Mouse (Mus musculus) neural tube, embryonic 13.5 days (tissue): ENCODE measurements around the gene Inhbc. TPM values are rescaled to one million over a fixed set of nuclear protein-coding genes. Genes with fewer than 3 reads are reported as not detected.
A peak's percentile ranks its signal among the peaks of the same experiment; 100 is the strongest.

ENCODE experiments used
- ATAC-seq: fragments of 200-750 bp; cut with Nextera tagmentation; 2 replicates; pipeline ENCODE4 v1.8.0; 2017; ENCODE audit warnings: low read depth, mild to moderate bottlenecking, moderate TSS enrichment, moderate library complexity
- H3K27ac ChIP-seq: fragments of 300-500 bp; sonication (generic); replicated peaks from 2 replicates; pipeline ENCODE4 v1.5.1; 2015; ENCODE audit warnings: moderate library complexity, mild to moderate bottlenecking, inconsistent platforms
- H3K27me3 ChIP-seq: fragments of 300-500 bp; sonication (generic); 2 replicates; pipeline ENCODE4 v1.6.1; 2015; ENCODE audit warnings: mild to moderate bottlenecking, inconsistent platforms
- H3K36me3 ChIP-seq: fragments of 300-500 bp; sonication (generic); 2 replicates; pipeline ENCODE4 v1.6.1; 2015; ENCODE audit warnings: mild to moderate bottlenecking, inconsistent platforms
- H3K4me1 ChIP-seq: fragments of 300-500 bp; sonication (generic); replicated peaks from 2 replicates; pipeline ENCODE4 v1.6.1; 2015; ENCODE audit warnings: inconsistent platforms
- H3K4me2 ChIP-seq: fragments of 300-500 bp; sonication (generic); 2 replicates; pipeline ENCODE4 v1.6.1; 2015; ENCODE audit warnings: inconsistent platforms, mild to moderate bottlenecking, moderate library complexity
- H3K4me3 ChIP-seq: fragments of 300-500 bp; sonication (generic); 2 replicates; pipeline ENCODE4 v1.5.1; 2015; ENCODE audit warnings: mild to moderate bottlenecking, inconsistent platforms
- H3K9ac ChIP-seq: fragments of 300-500 bp; sonication (generic); 2 replicates; pipeline ENCODE4 v1.6.1; 2015; ENCODE audit warnings: moderate library complexity, mild to moderate bottlenecking, inconsistent platforms
- H3K9me3 ChIP-seq: fragments of 300-500 bp; sonication (generic); 2 replicates; pipeline ENCODE4 v1.6.1; 2016; ENCODE audit warnings: inconsistent platforms
- WGBS: fragments of 180-500 bp; shearing (Covaris S2); methylation state at CpG from one replicate; pipeline ENCODE4 v1.1.7; 2015; 5-methylcytosine and 5-hydroxymethylcytosine counted together
- polyA plus RNA-seq: library from polyadenylated mRNA; unstranded; fragments of >200 nt; fragmentation: Nextera tagmentation; extraction: Ambion mirVana; gene quantifications from 2 replicates; pipeline ENCODE4 v1.2.1, GENCODE M21; 2015

Inhbc gene
- polyA plus RNA-seq: not detected in 2 replicates

GRCm38 (mm10) chr10:127369834-127370820 lies at the start of gene Inhbc:
Gene Inhbc (minus strand): TSS chr10:127370431.
- Histone ChIP-seq H3K36me3 (no peaks in the 10 kb centered on the region), H3K4me3 (no peak within 1 kb of the TSS), H3K4me2 (no peak within 1 kb of the TSS), H3K9ac (no peak within 1 kb of the TSS), H3K9me3 (no peaks in the 10 kb centered on the region), H3K4me1 (no peaks in the 10 kb centered on the region), H3K27me3 (no peaks in the 10 kb centered on the region), H3K27ac (no peak within 1 kb of the TSS)
- 83% methylated on average over 22 of the region's 22 CpGs for WGBS
- no peak for ATAC-seq

- H3K36me3 ChIP-seq: peaks cover 6% of the 10 kb centered on the region; the same call in 1 of the 2 replicates
- H3K27ac ChIP-seq: no peak overlapping the region
- no peak overlapping the region for H3K4me2 ChIP-seq
- no peak overlapping the region for H3K4me3 ChIP-seq
- no peak for ATAC-seq
- H3K9me3 ChIP-seq: no peaks in the 10 kb centered on the region
- H3K9ac ChIP-seq: no peak overlapping the region
- 81% methylated on average over 3 of the region's 3 CpGs for WGBS
- no peaks in the 10 kb centered on the region for H3K27me3 ChIP-seq
- peaks cover 15% of the 10 kb centered on the region for H3K4me1 ChIP-seq
These were observed 43.9 kb upstream of the Inhbc start for GRCm38 (mm10) chr10:127414141-127414540.

GRCm38 (mm10) chr10:127413585-127413984 lies 43.4 kb upstream of the Inhbc start:
- Histone ChIP-seq H3K4me2 (no peak overlapping the region), H3K9me3 (no peaks in the 10 kb centered on the region), H3K27ac (no peak overlapping the region), H3K9ac (no peak overlapping the region), H3K27me3 (no peaks in the 10 kb centered on the region), H3K4me1 (peaks cover 13% of the 10 kb centered on the region), H3K4me3 (no peak overlapping the region), H3K36me3 (peaks cover 6% of the 10 kb centered on the region; the same call in 1 of the 2 replicates)
- WGBS: 93% methylated on average over 1 of the region's 1 CpGs
- ATAC-seq: no peak

- Histone ChIP-seq H3K27me3 (no peaks in the 10 kb centered on the region), H3K4me2 (no peak overlapping the region), H3K4me3 (no peak overlapping the region), H3K27ac (no peak overlapping the region), H3K4me1 (peaks cover 13% of the 10 kb centered on the region), H3K9ac (no peak overlapping the region), H3K9me3 (no peaks in the 10 kb centered on the region), H3K36me3 (peaks cover 6% of the 10 kb centered on the region; the same call in 1 of the 2 replicates)
- ATAC-seq: no peak
- 79% methylated on average over 2 of the region's 2 CpGs for WGBS
These were observed 42.5 kb upstream of the Inhbc start for GRCm38 (mm10) chr10:127412776-127413175.

- WGBS: 28% methylated on average over 5 of the region's 5 CpGs
- Histone ChIP-seq H3K4me3 (no peak overlapping the region), H3K27me3 (no peaks in the 10 kb centered on the region), H3K4me2 (no peak overlapping the region), H3K36me3 (peaks cover 6% of the 10 kb centered on the region; the same call in 1 of the 2 replicates), H3K9ac (no peak overlapping the region), H3K9me3 (no peaks in the 10 kb centered on the region), H3K27ac (no peak overlapping the region), H3K4me1 (peaks cover 13% of the 10 kb centered on the region)
- no peak for ATAC-seq
These were observed 41.9 kb upstream of the Inhbc start for GRCm38 (mm10) chr10:127412101-127412500.

GRCm38 (mm10) chr10:127407391-127407790 lies 37.2 kb upstream of the Inhbc start:
- H3K27me3 ChIP-seq: no peaks in the 10 kb centered on the region
- H3K36me3 ChIP-seq: peaks cover 3% of the 10 kb centered on the region; the same call in 1 of the 2 replicates
- H3K4me3 ChIP-seq: no peak overlapping the region
- H3K4me1 ChIP-seq: peaks cover 13% of the 10 kb centered on the region
- no peak for ATAC-seq
- H3K27ac ChIP-seq: no peak overlapping the region
- H3K9ac ChIP-seq: no peak overlapping the region
- no peak overlapping the region for H3K4me2 ChIP-seq
- no peaks in the 10 kb centered on the region for H3K9me3 ChIP-seq
- 41% methylated on average over 4 of the region's 4 CpGs for WGBS

GRCm38 (mm10) chr10:127404701-127405100 lies 34.5 kb upstream of the Inhbc start:
- Histone ChIP-seq H3K36me3 (peaks cover 29% of the 10 kb centered on the region), H3K9ac (no peak overlapping the region), H3K9me3 (no peaks in the 10 kb centered on the region), H3K4me2 (no peak overlapping the region), H3K27ac (no peak overlapping the region), H3K27me3 (no peaks in the 10 kb centered on the region), H3K4me1 (no peaks in the 10 kb centered on the region), H3K4me3 (no peak overlapping the region)
- WGBS: 98% methylated on average over 3 of the region's 3 CpGs
- no peak for ATAC-seq

GRCm38 (mm10) chr10:127391774-127392173 lies 21.5 kb upstream of the Inhbc start:
- Histone ChIP-seq H3K9me3 (no peaks in the 10 kb centered on the region), H3K4me2 (no peak overlapping the region), H3K27ac (no peak overlapping the region), H3K4me1 (no peaks in the 10 kb centered on the region), H3K4me3 (no peak overlapping the region), H3K9ac (no peak overlapping the region), H3K27me3 (no peaks in the 10 kb centered on the region), H3K36me3 (peaks cover 19% of the 10 kb centered on the region)
- ATAC-seq: no peak
- 79% methylated on average over 6 of the region's 6 CpGs for WGBS

GRCm38 (mm10) chr10:127381743-127382134 lies 11.5 kb upstream of the Inhbc start:
- peak overlapping the region; percentile 71 for H3K4me3 ChIP-seq
- H3K9me3 ChIP-seq: no peaks in the 10 kb centered on the region
- H3K27me3 ChIP-seq: no peaks in the 10 kb centered on the region
- ATAC-seq: no peak
- H3K4me2 ChIP-seq: peak overlapping the region; percentile 74
- 66% methylated on average over 2 of the region's 2 CpGs for WGBS
- no peaks in the 10 kb centered on the region for H3K36me3 ChIP-seq
- H3K9ac ChIP-seq: peak overlapping the region; percentile 91
- H3K4me1 ChIP-seq: peaks cover 38% of the 10 kb centered on the region
- peak overlapping the region; percentile 96; the same call in 1 of the 2 replicates for H3K27ac ChIP-seq

GRCm38 (mm10) chr10:127380767-127381742 lies 10.8 kb upstream of the Inhbc start:
- H3K4me2 ChIP-seq: peak overlapping the region; percentile 74
- H3K27ac ChIP-seq: peak overlapping the region; percentile 96
- H3K9ac ChIP-seq: peak overlapping the region; percentile 91
- peak overlapping the region; percentile 71 for H3K4me3 ChIP-seq
- 1% methylated on average over 51 of the region's 79 CpGs for WGBS
- no peaks in the 10 kb centered on the region for H3K27me3 ChIP-seq
- H3K36me3 ChIP-seq: no peaks in the 10 kb centered on the region
- peaks cover 38% of the 10 kb centered on the region for H3K4me1 ChIP-seq
- peak; percentile 70 for ATAC-seq
- no peaks in the 10 kb centered on the region for H3K9me3 ChIP-seq

- under 1% methylated on average over 50 of the region's 53 CpGs for WGBS
- peak within 1 kb of the TSS; percentile 91 for H3K9ac ChIP-seq
These were observed 10.0 kb upstream of the Inhbc start, which contains the start of gene R3hdm2 for GRCm38 (mm10) chr10:127380251-127380691. Gene R3hdm2 (plus strand): TSS chr10:127380327.

More at GRCm38 (mm10) chr10:127380251-127380691, 10.0 kb upstream of the Inhbc start, which contains the start of gene R3hdm2:
- peak; percentile 96 for ATAC-seq
- H3K4me1 ChIP-seq: peaks cover 33% of the 10 kb centered on the region
- peak within 1 kb of the TSS; percentile 96 for H3K27ac ChIP-seq
- peak within 1 kb of the TSS; percentile 71 for H3K4me3 ChIP-seq
- no peaks in the 10 kb centered on the region for H3K9me3 ChIP-seq
- H3K4me2 ChIP-seq: peak within 1 kb of the TSS; percentile 74
- no peaks in the 10 kb centered on the region for H3K27me3 ChIP-seq
- H3K36me3 ChIP-seq: no peaks in the 10 kb centered on the region
